Mouse (Mus musculus): Measurements from ENCODE around the gene Fpgs. TPM values are rescaled to one million over a fixed set of nuclear protein-coding genes. Genes with fewer than 3 reads are reported as not detected.
A peak's percentile ranks its signal among the peaks of the same experiment; 100 is the strongest.

Gene Fpgs
- polyA plus RNA-seq, 1 experiment from 2014 or later: 22.7 TPM

- peaks cover 12% of the 10 kb centered on the region for H3K4me1 ChIP-seq (replicated peaks)
- H3K9me3 ChIP-seq: no peaks in the 10 kb centered on the region
- no peak overlapping the region for H3K9ac ChIP-seq
- H3K27ac ChIP-seq (replicated peaks): no peak overlapping the region
- no peak for ATAC-seq (ENCODE audit: low FRiP score, low read depth)
- H3K4me3 ChIP-seq: no peak overlapping the region
- no peaks in the 10 kb centered on the region for H3K27me3 ChIP-seq
- no peaks in the 10 kb centered on the region for H3K36me3 ChIP-seq
- no peak overlapping the region for H3K4me2 ChIP-seq
- WGBS: 75% methylated on average over 3 of the region's 3 CpGs
Observed at GRCm38 (mm10) chr2:32722581-32722980, 18.6 kb upstream of the Fpgs start.

GRCm38 (mm10) chr2:32722046-32722445, 18.1 kb upstream of the Fpgs start:
- Histone ChIP-seq H3K27ac (replicated peaks) (no peak overlapping the region), H3K9ac (no peak overlapping the region), H3K4me3 (no peak overlapping the region), H3K36me3 (no peaks in the 10 kb centered on the region), H3K27me3 (no peaks in the 10 kb centered on the region), H3K4me1 (replicated peaks) (peaks cover 7% of the 10 kb centered on the region), H3K9me3 (no peaks in the 10 kb centered on the region), H3K4me2 (no peak overlapping the region)
- 60% methylated on average over 6 of the region's 6 CpGs for WGBS
- ATAC-seq (ENCODE audit: low FRiP score, low read depth): no peak

GRCm38 (mm10) chr2:32720681-32721229, 16.8 kb upstream of the Fpgs start, which contains the start of gene Sh2d3c:
Sh2d3c (plus strand) TSS chr2:32721055.
- peak; percentile 13; the same call in 1 of the 2 replicates for ATAC-seq (ENCODE audit: low FRiP score, low read depth)
- Histone ChIP-seq H3K4me2 (no peak within 1 kb of the TSS), H3K9me3 (no peaks in the 10 kb centered on the region), H3K4me1 (replicated peaks) (0 out of 2 replicates have a peak, but pooled peaks cover 5% of the 10 kb centered on the region), H3K27ac (replicated peaks) (no peak within 1 kb of the TSS), H3K4me3 (no peak within 1 kb of the TSS), H3K9ac (no peak within 1 kb of the TSS), H3K36me3 (no peaks in the 10 kb centered on the region), H3K27me3 (no peaks in the 10 kb centered on the region)
- 38% methylated on average over 8 of the region's 8 CpGs for whole genome bisulfite sequencing

GRCm38 (mm10) chr2:32720053-32720452, 16.1 kb upstream of the Fpgs start:
- H3K9ac ChIP-seq: no peak overlapping the region
- H3K4me2 ChIP-seq: no peak overlapping the region
- no peak overlapping the region for H3K27ac ChIP-seq (replicated peaks)
- WGBS: 91% methylated on average over 3 of the region's 3 CpGs
- H3K36me3 ChIP-seq: no peaks in the 10 kb centered on the region
- H3K27me3 ChIP-seq: no peaks in the 10 kb centered on the region
- peaks cover 5% of the 10 kb centered on the region; the same call in 1 of the 2 replicates for H3K4me1 ChIP-seq (replicated peaks)
- no peaks in the 10 kb centered on the region for H3K9me3 ChIP-seq
- H3K4me3 ChIP-seq: no peak overlapping the region
- no peak for ATAC-seq (ENCODE audit: low FRiP score, low read depth)

- peak; percentile 57 for ATAC-seq (ENCODE audit: low FRiP score, low read depth)
- H3K27ac ChIP-seq (replicated peaks): peak overlapping the region; percentile 31; the same call in 1 of the 2 replicates
- 48% methylated on average over 9 of the region's 9 CpGs for WGBS
Observed at GRCm38 (mm10) chr2:32718761-32719160, 14.8 kb upstream of the Fpgs start.

GRCm38 (mm10) chr2:32714987-32715425, 11.1 kb upstream of the Fpgs start:
- no peaks in the 10 kb centered on the region for H3K27me3 ChIP-seq
- H3K9ac ChIP-seq: no peak overlapping the region
- no peak for ATAC-seq (ENCODE audit: low FRiP score, low read depth)
- H3K27ac ChIP-seq (replicated peaks): no peak overlapping the region
- no peak overlapping the region for H3K4me2 ChIP-seq
- no peaks in the 10 kb centered on the region for H3K9me3 ChIP-seq
- no peak overlapping the region for H3K4me3 ChIP-seq
- WGBS: 80% methylated on average over 4 of the region's 4 CpGs
- peaks cover 4% of the 10 kb centered on the region; the same call in 1 of the 2 replicates for H3K36me3 ChIP-seq
- H3K4me1 ChIP-seq (replicated peaks): peaks cover 36% of the 10 kb centered on the region

More at GRCm38 (mm10) chr2:32718761-32719160, 14.8 kb upstream of the Fpgs start:
- H3K9me3 ChIP-seq: no peaks in the 10 kb centered on the region
- no peak overlapping the region for H3K4me2 ChIP-seq
- no peaks in the 10 kb centered on the region for H3K27me3 ChIP-seq
- no peak overlapping the region for H3K9ac ChIP-seq
- H3K4me3 ChIP-seq: no peak overlapping the region
- H3K4me1 ChIP-seq (replicated peaks): peaks cover 18% of the 10 kb centered on the region
- no peaks in the 10 kb centered on the region for H3K36me3 ChIP-seq

- Histone ChIP-seq H3K36me3 (peaks cover 9% of the 10 kb centered on the region), H3K27ac (replicated peaks) (peak overlapping the region; percentile 100), H3K27me3 (no peaks in the 10 kb centered on the region), H3K4me1 (replicated peaks) (peaks cover 36% of the 10 kb centered on the region), H3K9me3 (no peaks in the 10 kb centered on the region), H3K4me2 (peak overlapping the region; percentile 85), H3K4me3 (peak overlapping the region; percentile 86; the same call in 1 of the 2 replicates), H3K9ac (peak overlapping the region; percentile 97)
- ATAC-seq (ENCODE audit: low FRiP score, low read depth): no peak
- WGBS: 63% methylated on average over 11 of the region's 11 CpGs
Observed at GRCm38 (mm10) chr2:32714117-32714986, 10.4 kb upstream of the Fpgs start.

- ATAC-seq (ENCODE audit: low FRiP score, low read depth): peak; percentile 89
- peak within 1 kb of the TSS; percentile 97 for H3K9ac ChIP-seq
- H3K4me2 ChIP-seq: peak within 1 kb of the TSS; percentile 85
- H3K9me3 ChIP-seq: no peaks in the 10 kb centered on the region
- peaks cover 21% of the 10 kb centered on the region for H3K36me3 ChIP-seq
- H3K27ac ChIP-seq (replicated peaks): peak within 1 kb of the TSS; percentile 100
- H3K4me1 ChIP-seq (replicated peaks): peaks cover 30% of the 10 kb centered on the region
- H3K4me3 ChIP-seq: peak within 1 kb of the TSS; percentile 86
- 1% methylated on average over 52 of the region's 79 CpGs for whole genome bisulfite sequencing
- H3K27me3 ChIP-seq: no peaks in the 10 kb centered on the region
Observed at GRCm38 (mm10) chr2:32712934-32713817, 9.2 kb upstream of the Fpgs start, which contains the start of gene Cdk9. Cdk9 (minus strand) TSS chr2:32713076.

GRCm38 (mm10) chr2:32712586-32712933, 8.6 kb upstream of the Fpgs start:
- H3K27ac ChIP-seq (replicated peaks): peak overlapping the region; percentile 100
- H3K36me3 ChIP-seq: peaks cover 25% of the 10 kb centered on the region
- 0% methylated on average over 36 of the region's 44 CpGs for WGBS
- H3K4me3 ChIP-seq: peak overlapping the region; percentile 86
- peak; percentile 81 for ATAC-seq (ENCODE audit: low FRiP score, low read depth)
- H3K27me3 ChIP-seq: no peaks in the 10 kb centered on the region
- peaks cover 30% of the 10 kb centered on the region for H3K4me1 ChIP-seq (replicated peaks)
- peak overlapping the region; percentile 85 for H3K4me2 ChIP-seq
- H3K9me3 ChIP-seq: no peaks in the 10 kb centered on the region
- peak overlapping the region; percentile 97 for H3K9ac ChIP-seq

GRCm38 (mm10) chr2:32712108-32712551, 8.2 kb upstream of the Fpgs start:
- ATAC-seq (ENCODE audit: low FRiP score, low read depth): peak; percentile 17; the same call in 1 of the 2 replicates
- WGBS: under 1% methylated on average over 41 of the region's 41 CpGs
- Histone ChIP-seq H3K9ac (peak overlapping the region; percentile 97), H3K27ac (replicated peaks) (peak overlapping the region; percentile 100), H3K4me3 (peak overlapping the region; percentile 86), H3K27me3 (no peaks in the 10 kb centered on the region), H3K4me1 (replicated peaks) (peaks cover 30% of the 10 kb centered on the region), H3K4me2 (peak overlapping the region; percentile 85), H3K36me3 (peaks cover 26% of the 10 kb centered on the region), H3K9me3 (no peaks in the 10 kb centered on the region)

- Histone ChIP-seq H3K4me1 (replicated peaks) (peaks cover 30% of the 10 kb centered on the region), H3K9me3 (no peaks in the 10 kb centered on the region), H3K27me3 (no peaks in the 10 kb centered on the region), H3K4me3 (peak overlapping the region; percentile 86), H3K9ac (peak overlapping the region; percentile 97), H3K4me2 (peak overlapping the region; percentile 85), H3K36me3 (peaks cover 33% of the 10 kb centered on the region), H3K27ac (replicated peaks) (peak overlapping the region; percentile 100; the same call in 1 of the 2 replicates)
- WGBS: 29% methylated on average over 9 of the region's 9 CpGs
- ATAC-seq (ENCODE audit: low FRiP score, low read depth): no peak
Observed at GRCm38 (mm10) chr2:32711301-32712056, 7.5 kb upstream of the Fpgs start.
